Mouse (Mus musculus): Measurements from ENCODE around the gene D1Ertd622e.

Gene D1Ertd622e

DNA sequence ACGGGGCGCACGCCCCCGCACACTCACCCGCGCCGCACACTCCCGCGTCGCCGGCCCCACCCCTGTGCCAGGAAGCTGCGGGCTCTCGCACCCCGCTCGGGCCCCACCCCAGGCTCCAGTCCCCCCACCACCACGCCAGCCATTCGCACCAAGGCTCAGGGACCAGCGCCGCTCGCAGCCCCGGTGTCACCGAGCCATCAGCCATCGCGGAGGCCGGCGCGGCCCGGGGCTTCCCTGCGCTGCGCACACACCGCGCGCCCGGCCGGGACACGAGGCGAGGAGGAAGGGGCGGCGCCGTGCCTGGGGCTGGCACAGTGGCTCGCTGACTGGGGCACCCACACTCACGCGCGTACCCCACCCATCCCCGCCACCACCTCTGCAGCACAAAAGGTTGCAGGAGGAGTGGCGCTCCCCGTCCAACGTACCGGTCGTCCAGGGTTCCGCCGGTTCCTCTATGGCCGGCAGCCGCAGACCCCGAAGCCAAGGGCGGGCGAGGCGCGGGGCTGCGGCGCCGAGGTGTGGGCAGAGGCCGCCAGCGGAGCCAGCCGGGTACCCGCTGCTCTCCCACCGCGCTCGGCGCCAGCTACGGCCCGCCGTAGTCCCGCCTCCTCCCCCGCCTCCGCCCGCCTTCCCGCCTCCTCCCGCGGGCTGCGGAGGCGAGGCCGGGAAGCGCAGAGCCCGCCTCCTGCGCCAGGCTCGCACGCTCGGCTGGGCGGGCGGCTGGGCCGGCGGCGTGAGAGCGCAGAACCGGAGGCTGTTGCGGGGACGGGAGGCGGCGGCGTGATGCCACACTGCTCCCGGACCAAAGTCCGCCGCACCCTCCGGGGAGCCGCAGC, at the start of gene D1Ertd622e:
TSS of gene D1Ertd622e (minus strand) at position 669 of the 836 bp plus-strand sequence.
- DNase-seq (ENCODE audit: low spot score in 2 of 2) = peak; percentile 79 to 88

DNA sequence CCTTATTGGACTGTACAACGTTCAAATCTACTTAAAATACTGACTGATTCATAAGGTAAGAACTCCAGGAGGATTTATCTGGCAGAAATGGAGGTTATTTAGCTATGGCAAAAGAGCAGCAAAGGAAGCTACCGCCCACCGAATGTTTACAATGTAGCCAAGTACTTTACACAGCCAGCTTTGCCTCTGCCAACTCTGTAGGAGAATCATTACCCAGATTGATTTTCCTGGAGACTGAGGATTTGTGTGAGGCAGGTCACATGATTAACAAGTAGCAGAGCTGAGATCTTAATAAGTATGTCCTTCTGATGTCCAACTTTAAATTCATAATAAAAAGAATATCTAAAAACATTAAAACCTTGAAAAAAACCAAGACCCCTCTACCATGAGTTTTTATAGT, 48.6 kb upstream of the D1Ertd622e start:
- DNase-seq (ENCODE audit: low spot score in 2 of 2) = no peak

DNA sequence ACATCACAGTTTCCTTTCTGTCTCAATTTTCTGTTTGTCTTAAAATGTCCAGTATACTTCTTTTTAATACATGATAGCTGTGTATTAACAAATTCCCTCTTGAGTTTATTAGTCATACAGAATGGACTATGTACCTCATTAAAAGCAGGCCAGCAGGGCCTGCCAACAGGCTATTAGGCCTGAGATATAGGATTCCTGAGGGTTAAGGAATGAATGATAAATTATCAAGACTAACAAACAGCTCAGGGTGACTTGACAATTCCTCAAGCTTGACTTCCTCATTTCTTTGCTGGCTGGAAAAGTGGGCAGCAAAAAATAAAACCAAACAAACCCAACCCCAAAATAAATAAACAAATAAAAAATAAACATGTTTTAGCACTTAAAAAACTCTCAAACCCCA, 43.5 kb upstream of the D1Ertd622e start:
- DNase-seq (ENCODE audit: low spot score in 2 of 2) = no peak

DNA sequence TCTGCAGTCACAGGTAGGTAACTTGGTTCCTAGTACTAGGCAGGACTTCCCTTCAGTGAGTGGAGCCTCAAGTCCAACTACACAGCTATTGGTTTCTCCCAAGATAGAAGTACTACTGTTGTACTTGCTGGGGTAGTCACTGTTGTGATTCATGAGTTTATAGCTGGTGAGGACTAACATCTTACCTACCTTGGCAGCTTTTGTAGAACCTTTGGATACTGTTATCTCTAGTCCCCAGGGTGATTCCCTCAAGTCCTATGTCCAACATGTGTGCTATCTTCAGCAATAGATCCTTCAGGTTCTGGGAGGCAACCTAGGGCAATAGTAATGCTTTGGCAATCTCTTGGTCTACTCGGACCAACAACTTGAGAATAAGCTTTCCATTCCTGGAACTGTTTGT, 42.8 kb upstream of the D1Ertd622e start:
- no peak for DNase-seq (ENCODE audit: low spot score in 2 of 2)

DNA sequence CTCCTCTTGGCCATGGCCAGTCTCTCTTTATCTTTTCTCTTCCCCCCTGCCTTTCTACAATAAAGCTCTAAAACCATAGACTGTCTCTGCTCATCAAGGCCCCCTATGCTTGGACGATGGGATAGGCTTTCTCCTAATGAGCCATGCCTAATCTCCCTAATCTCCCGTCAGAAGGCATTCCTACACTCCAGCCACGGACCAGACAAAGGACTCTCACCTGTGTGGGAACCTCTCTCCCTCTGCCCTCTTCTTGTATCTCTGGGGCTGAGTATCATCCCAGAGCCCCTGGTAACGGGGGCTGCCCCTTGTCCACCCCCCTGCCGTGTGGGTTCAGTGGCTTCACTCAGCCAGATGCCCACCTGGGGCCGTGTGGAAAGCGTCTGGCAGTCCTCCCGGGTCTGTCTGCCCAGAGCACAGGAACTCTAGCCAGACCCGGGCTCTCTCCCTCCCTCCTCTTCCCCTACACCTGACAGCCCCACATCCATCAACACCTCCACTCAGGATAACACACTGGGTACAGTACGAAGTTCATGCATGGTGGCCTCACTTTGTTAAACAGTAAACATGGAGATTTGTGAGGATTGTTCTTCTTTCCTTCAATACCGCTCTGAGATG, 37.2 kb upstream of the D1Ertd622e start:
- no peak for DNase-seq (ENCODE audit: low spot score in 2 of 2)

DNA sequence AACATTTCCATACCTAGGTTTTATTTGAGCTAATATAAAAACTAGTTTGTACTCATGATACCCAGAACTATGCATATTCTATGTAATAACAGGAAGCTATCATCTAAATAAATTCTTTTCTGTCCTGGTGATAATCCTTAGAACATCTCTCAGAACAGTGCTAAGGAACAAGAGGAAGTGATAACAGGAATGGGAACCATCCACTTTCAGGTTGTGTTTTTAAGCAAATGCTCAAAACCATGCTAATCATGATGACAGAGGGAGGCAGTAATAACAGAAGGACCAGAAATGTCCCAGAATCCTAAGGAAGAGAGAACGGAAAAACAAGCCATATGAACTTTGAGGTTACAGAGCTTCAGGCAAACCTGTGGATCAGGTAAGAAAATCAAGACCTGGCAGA, 35.4 kb upstream of the D1Ertd622e start:
- no peak for DNase-seq (ENCODE audit: low spot score in 2 of 2)

DNA sequence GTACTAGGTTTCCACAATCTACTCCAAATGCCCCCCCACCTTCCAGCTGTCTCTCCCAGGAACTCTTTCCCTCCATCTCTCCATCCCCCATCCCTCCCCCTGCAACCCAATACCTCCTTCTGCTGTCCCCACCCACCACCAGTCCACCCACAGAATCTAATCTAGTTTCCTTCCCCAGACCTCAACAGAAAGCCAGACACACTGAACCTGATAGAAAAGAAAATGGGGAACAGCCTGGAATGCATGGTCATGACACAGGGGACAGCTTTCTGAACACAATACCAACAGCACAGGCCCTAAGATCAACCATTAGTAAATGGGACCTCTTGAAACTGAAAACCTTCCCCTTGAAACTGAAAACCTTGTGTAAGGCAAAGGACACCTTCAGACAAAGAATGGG, 32.0 kb upstream of the D1Ertd622e start:
- no peak for DNase-seq (ENCODE audit: low spot score in 2 of 2)

DNA sequence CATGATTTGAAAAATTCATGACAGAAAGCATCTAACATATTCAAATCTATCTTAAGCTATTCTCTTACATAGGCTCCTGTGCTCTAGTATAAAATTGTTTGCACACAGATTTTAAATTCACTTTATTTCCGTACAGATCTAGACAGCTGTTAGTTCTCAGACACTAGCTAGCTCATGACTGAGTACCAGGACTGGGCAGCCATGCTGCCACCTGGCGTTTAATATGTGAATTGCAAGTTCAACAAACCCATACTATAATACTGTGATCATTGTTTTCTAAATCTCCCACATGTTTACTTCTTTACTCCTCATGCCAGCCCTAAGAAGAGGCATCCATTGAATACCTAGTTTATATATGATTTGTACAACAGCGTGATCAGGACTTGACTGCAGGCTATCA, 26.9 kb upstream of the D1Ertd622e start:
- DNase-seq (ENCODE audit: low spot score in 2 of 2) = peak; percentile 42 to 71

DNA sequence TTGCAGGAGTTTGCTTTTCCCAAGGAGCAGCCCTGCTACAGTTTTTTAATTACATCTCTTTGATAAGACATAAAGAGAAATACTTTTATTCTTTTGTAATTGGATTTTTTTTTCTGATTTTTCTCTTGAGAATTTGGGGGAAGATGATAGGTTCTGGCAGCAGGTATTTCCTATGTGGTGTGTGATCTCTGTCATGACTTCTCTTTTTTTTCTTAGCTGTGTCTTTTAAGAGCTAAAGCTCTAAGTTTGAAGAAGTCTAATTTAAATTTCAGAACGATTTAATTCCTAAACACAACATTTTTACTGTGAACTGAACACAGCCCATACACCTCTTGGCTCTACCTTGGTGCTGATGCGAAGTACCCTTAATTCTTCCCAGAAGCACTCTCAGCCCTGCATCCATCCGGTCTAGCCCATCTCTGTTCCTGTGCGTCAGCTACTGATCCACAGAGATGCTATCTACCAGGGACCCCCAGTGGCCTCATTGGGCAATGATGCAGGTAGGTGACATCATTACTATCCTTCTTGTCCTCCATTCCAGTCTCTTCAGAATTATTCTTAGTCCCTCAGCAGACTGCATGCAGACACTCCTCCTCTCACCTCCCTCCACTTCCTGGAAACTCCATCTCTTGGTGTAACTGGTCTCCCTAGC, 14.8 kb upstream of the D1Ertd622e start:
- DNase-seq (ENCODE audit: low spot score in 2 of 2) = no peak

DNA sequence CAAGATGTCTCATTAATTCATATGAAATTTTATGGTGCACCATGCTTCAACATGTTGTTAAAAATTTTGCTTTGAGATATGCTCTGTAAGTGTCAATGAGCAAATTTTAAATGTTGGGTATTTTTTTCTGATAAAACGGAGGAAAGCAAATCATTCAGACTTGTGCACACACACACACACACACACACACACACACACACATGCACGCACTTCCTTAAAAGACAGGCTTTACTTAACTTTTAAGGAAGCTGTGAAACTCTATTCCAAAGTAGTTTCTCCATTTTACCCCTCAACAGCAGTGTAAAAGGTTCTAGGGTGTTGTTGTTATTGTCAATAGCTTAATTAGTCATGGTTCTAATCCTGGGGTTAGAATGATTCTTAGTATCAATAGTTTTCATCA, 14.2 kb upstream of the D1Ertd622e start:
- DNase-seq (ENCODE audit: low spot score in 2 of 2) = no peak

DNA sequence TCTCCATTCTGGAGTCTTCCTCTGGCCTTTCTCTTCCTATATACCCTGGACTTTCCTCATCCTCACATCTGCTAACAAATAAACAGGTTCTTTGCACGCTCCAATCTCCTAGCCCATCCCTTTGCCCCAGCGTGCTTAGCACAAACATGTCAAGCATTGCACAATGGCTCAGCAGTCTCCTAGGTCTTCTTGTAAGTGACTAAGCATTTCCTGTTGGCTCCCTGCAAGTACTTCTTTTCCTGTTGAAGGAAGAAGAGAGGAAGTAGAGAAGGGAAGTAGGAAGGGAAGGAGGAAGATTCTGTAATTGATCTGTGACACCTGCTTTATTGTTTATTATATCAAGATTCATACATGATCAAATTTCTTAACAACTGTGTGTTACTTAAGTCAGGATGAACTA, 11.0 kb upstream of the D1Ertd622e start:
- DNase-seq (ENCODE audit: low spot score in 2 of 2) = no peak

DNA sequence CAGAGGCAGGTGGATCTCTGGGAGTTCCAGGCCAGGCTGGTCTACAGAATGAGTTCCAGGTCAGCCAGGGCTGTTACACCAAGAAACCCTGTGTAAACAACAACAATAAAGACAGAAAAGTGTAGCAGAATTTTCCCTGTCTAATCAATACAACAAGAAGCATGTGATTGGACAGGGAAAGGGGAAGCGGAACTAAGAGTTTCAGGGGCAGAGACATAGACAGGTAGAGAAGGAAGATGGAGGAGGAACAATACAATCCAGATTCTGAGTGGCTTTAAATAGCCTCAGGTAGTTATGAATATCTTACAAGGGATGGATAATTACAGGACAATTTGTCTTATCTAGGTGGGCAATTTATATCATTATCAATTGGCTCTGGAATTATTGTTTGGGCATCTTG, 5.4 kb upstream of the D1Ertd622e start:
- DNase-seq (ENCODE audit: low spot score in 2 of 2) = no peak

DNA sequence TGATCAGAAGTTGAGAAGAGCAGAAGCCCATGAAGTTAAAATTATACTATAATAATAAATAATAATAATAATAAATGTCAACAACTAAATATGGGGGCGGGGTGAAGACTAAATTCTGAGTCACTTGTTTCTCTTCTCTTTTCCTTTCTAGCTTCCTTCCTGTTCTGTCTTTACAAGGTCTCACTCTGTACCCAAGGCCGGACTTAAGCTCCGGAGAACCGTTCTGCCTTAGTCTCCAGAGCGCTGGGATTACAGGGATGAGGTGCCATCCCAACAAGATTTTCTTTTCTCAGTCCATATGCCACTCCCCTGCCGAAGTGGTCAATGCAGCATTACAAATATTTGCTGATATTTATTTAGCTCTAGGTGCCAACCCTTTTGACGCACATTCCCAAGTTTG, 450 bp upstream of the D1Ertd622e start:
- DNase-seq (ENCODE audit: low spot score in 2 of 2) = no peak

DNA sequence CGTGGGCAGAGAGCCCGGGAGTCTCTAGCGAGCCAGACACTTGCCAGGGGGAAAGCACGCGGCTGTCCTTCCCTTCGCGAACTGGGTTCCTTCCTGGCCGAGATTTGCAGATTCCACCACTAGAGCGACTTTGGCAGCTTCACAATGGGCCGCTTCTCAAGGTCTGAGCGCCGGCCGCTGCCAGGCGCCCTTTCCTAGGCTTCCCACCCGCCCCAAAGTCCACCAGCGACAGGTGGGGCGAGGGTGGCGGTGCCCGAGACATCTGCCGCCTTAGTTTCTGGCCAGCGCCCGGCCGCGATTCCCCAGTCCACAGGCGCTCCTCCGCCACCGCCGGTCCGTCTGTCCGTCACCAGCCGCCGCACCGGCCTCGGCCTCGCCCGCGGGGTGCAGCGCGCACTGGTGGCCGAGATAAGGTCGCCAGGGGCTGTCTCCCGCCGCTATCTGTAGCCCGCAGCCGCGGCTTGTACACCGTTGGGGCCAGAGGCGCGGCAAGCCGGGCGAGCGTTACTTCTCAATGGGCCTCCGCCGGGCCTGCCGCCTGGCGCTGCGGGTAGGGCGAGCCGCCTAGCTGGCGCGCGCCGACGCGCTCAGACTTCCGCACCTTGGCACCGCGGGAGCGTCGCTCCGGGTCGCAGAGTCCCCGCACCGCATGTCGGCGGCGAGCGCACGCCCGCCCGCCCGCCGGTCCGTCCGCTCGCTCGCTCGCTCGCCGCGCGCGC, 1.0 kb downstream of the D1Ertd622e start:
- DNase-seq (ENCODE audit: low spot score in 2 of 2) = peak; percentile 89 to 92

DNA sequence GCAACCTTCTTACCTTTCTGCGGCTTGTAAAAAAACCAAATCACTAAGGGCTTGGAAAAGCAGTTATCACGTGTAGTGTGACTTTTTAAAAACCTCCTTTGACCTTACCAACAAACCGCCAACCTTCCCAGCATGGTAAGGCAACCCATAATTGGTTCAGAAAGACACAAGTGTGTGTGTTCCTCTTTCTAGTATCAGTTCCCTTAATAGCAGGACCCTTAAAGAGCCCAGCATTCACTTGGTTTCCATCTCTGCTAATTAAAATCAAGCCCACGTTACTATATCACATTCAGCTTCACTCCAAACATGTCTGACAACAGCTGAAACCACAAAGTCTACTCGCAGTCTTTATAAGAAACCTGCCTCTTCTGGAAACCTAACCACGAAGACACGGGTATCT, 2.5 kb downstream of the D1Ertd622e start:
- DNase-seq (ENCODE audit: low spot score in 2 of 2) = no peak

DNA sequence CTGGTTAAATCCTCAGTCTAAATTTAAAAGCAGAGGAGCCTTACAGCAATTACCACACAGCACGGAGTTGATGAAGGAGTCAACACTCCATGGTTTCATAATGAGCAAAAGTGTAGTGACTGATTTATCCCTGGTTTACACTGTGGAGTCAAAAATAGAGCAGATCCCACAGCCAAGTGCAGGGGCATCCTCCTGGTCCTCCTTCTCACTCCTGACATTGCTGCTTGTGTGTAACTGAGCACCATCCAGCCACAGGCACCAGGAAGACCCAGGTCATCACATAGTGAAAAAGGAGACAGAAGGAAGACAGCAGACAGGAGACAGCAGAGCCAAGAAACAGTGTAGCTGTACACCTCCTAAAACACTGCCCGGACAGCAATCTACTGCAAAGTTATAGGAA, 4.1 kb downstream of the D1Ertd622e start:
- DNase-seq (ENCODE audit: low spot score in 2 of 2) = no peak

DNA sequence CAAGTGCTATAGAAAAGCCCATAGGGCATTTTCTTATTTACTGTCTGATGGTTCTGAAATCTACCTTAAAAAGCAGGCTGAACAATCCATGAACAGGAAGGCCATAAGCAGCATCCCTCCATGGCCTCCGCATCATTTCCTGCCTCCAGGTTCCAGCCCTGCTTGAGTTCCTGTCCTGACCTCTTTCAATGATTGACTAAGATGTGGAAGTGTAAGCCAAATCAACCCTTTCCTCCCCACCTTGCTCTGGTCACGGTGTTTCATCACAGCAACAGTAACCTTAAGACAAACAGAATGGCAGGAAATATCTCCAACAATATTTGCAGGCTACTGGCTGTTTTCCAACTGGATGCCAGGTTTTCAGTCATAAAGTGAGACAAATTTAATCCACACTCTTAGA, 4.7 kb downstream of the D1Ertd622e start:
- no peak for DNase-seq (ENCODE audit: low spot score in 2 of 2)

DNA sequence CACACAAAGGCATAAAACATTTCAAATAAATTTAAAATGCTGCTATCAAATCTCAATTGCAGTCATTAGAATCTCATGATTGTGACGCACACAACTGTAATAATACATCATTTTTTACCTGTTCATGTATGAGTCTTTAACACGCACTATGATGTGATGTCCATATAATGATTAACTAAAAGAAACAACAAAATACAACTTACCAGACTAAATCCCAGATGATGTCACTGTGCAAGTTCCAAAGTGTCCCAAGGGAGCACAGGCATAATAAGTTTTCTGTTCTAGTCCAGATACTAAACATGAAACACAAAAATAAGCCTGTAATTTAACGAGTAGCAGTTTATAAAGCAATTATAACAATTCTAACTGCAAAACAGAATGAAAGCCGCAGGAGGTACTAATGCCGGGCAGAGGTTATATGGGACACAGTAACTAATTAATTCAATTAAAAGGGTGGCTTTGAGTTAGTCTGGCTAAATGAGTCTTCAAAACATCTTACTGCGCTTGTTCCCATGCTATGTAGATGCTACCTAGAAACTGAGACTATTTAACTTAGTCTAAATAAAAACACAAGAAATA, 7.4 kb downstream of the D1Ertd622e start:
- DNase-seq (ENCODE audit: low spot score in 2 of 2) = no peak

DNA sequence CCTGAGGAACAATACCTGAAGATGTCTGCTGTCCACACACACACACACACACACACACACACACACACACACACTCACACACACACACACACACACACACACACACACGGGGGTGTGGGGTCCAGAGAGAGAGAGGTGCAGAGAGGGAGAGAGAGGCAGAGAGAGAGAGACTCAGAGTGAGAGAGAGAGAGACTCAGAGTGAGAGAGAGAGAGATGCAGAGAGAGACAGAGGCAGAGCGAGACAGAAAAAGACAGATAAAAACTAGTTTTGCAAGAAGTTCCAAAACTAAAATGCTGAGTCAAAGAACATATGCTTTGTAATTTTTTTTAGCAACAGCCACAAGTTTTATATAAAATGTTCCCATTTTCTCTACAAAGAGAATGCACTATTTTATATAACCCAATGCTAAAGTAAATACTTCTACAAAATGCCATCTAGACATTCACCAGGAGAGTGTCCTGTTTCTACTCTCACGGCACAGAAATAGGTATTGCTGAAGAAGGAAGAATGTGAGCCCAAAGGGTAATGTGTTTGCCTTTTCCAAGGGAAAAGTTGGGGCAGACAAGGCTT, 11.2 kb downstream of the D1Ertd622e start:
- DNase-seq (ENCODE audit: low spot score in 2 of 2) = no peak

DNA sequence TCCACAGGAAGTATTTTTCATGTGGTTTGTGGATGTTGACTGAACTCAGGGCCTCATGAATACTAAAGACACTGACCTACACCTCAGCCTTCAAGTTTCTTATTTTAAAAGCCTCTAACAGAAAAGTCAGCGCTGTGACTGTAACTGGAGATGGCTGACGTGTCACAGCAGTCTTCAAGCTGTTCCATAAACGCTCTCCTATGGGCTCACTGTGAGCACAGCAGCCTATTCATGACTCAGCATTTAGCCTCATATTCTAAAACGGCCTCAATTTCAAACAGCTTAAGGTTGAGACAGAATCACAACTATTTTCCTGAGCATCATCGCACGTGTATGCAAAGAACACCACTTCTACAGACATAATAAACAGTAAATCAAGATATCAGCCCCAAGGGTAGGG, 11.8 kb downstream of the D1Ertd622e start:
- no peak for DNase-seq (ENCODE audit: low spot score in 2 of 2)

DNA sequence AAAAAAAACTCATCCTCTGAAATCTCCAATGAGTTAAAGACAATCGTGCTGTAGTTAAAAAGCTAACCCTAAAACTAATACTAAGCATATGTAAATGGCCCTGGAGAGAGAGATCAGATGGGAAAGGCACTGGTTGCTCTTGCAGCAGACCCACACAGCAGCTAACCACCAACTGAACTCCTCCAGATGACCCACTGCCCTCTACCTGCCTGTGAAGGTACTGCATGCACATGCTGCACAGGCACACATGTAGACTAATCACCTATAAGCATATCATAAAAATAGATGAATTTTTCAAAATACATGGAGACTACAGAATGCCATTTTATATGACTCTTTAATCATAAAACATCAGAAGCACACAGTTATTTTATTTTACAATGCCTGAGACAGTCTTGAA, 14.8 kb downstream of the D1Ertd622e start:
- DNase-seq (ENCODE audit: low spot score in 2 of 2) = peak; percentile 31 to 69

DNA sequence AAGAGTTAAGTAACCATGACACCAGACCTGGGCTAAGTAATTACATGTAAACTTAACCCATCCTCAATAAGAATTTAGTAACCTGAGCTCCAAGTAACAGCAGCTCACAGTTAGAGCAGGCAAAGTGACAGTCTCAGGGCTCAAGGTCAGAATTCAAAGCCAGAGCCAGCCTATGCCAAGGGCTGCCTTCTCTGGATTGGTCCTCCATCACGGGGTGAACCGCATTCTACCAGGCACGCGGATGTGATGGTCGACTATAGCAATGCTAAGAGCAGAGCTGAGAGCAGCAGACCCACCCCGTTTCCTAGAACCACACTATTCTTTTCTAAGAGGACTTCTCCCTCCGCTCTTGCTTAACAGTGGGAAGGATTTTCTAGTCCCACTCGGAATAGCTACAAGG, 27.8 kb downstream of the D1Ertd622e start:
- no peak for DNase-seq (ENCODE audit: low spot score in 2 of 2)

Measured in spleen, postnatal 4 days (tissue).